10 mouse cellular contexts compared by ENCODE assay signal in the genomic region with DNA sequence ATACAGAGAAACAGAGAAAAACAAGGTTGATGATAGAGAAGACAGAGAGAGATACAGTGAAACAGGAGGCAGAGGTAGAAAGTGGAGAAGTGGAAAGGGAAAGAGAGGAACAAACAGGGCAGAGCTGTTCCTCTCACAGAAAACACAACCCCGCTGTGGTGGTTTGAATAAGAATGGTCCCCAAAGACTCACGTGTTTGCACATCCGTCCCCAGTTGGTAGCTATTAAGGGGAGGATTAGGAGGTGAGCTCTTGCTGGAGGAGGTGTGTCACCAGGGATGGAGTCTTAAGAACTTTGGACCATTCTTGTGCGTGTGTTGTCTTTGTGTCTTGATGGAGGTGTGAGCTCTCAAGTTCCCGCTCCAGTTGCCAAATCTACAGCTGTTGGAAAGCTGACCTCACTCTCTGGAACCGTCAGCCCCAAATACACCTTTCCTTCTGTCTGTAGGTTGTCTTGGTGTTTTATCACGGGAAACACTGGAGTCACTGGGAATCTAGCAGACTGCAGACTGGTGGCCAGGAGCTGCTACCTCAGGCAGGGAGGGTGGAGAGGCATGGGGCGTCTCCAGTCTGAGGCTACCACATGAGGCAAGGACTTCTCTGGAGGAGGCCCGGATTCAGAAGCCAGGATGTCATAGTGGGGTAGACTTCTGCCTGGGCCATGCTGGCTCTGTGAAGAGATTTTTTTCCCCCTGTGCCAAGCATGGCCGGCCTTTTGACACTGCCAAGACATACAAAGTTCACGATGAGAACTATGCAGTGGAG.
DNase-seq lines count a peak whose midpoint lies in the region; ATAC-seq and TF ChIP-seq lines count a peak whose summit lies in the region.
"Had no signal": no experiment of that assay in that cellular context is flagged by ENCODE, and none has a peak within 500 bp of the region (broad histone marks: within the 10 kb centered on the region; RNA-seq: fewer than 3 reads in every experiment).

No protein-coding gene starts in this region.

- no peak for ATAC-seq in heart, embryonic 16.5 days (replicated peaks; ENCODE audit: extremely low read depth, insufficient read depth, low FRiP score)
- ATAC-seq in embryonic facial prominence, embryonic 14.5 days (ENCODE audit: low read depth): no peak
- no peak for ATAC-seq in limb, embryonic 14.5 days (ENCODE audit: low FRiP score, low read depth)
- ATAC-seq: hindbrain, postnatal 0 days had no signal

- peak overlapping the region; percentile 69 for H3K4me2 ChIP-seq in heart, embryonic 16.5 days (ENCODE audit: low read depth, low read length)
- H3K4me2 ChIP-seq in embryonic facial prominence, embryonic 14.5 days (ENCODE audit: low read depth, low read length): peak overlapping the region; percentile 52; the same call in 1 of the 2 replicates
- H3K4me2 ChIP-seq in limb, embryonic 14.5 days (replicated peaks; ENCODE audit: low read depth, low read length, severe bottlenecking): 0 out of 2 replicates have a peak overlapping the region, but pooled peaks have one; percentile 47

- no peak overlapping the region for H3K27ac ChIP-seq in heart, embryonic 16.5 days (ENCODE audit: low read length)
- H3K27ac ChIP-seq in embryonic facial prominence, embryonic 14.5 days (replicated peaks; ENCODE audit: low read depth, low read length): no peak overlapping the region
- H3K27ac ChIP-seq in limb, embryonic 14.5 days (replicated peaks; ENCODE audit: low read depth, low read length): no peak overlapping the region
- no peak overlapping the region for H3K27ac ChIP-seq in layer of hippocampus, adult 2 months
- H3K27ac ChIP-seq: hindbrain, postnatal 0 days had no signal

- no peak overlapping the region; the same call in 1 of the 2 replicates for H3K4me3 ChIP-seq in heart, embryonic 16.5 days (ENCODE audit: low read length)
- H3K4me3 ChIP-seq in embryonic facial prominence, embryonic 14.5 days (ENCODE audit: low read depth, low read length): no peak overlapping the region
- H3K4me3 ChIP-seq in limb, embryonic 14.5 days (replicated peaks; ENCODE audit: low read length): no peak overlapping the region
- H3K4me3 ChIP-seq in layer of hippocampus, adult 2 months: no peak overlapping the region; the same call in 1 of the 2 replicates

- 18% methylated on average over 11 of the region's 11 CpGs for WGBS in heart, embryonic 16.5 days
- 13% methylated on average over 11 of the region's 11 CpGs for WGBS in embryonic facial prominence, embryonic 14.5 days
- 17% methylated on average over 11 of the region's 11 CpGs for WGBS in limb, embryonic 14.5 days

- H3K4me1 ChIP-seq in heart, embryonic 16.5 days (ENCODE audit: control insufficient read depth, insufficient read depth, low read length): peaks cover 13% of the 10 kb centered on the region
- H3K4me1 ChIP-seq in embryonic facial prominence, embryonic 14.5 days (ENCODE audit: control insufficient read depth, insufficient read depth, low read length): peaks cover 45% of the 10 kb centered on the region
- H3K4me1 ChIP-seq in limb, embryonic 14.5 days (ENCODE audit: control insufficient read depth, insufficient read depth, low read length): peaks cover 24% of the 10 kb centered on the region

- H3K9ac ChIP-seq in heart, embryonic 16.5 days (ENCODE audit: low read length): no peak overlapping the region
- H3K9ac ChIP-seq in embryonic facial prominence, embryonic 14.5 days (ENCODE audit: low read depth, low read length): no peak overlapping the region
- H3K9ac ChIP-seq in limb, embryonic 14.5 days (ENCODE audit: low read depth, low read length, severe bottlenecking): no peak overlapping the region

- H3K9me3 ChIP-seq in heart, embryonic 16.5 days (replicated peaks; ENCODE audit: control insufficient read depth, low read length): peaks cover 6% of the 10 kb centered on the region; the same call in 1 of the 2 replicates
- H3K9me3 ChIP-seq in embryonic facial prominence, embryonic 14.5 days (ENCODE audit: control insufficient read depth, low read length): no peaks in the 10 kb centered on the region
- no peaks in the 10 kb centered on the region for H3K9me3 ChIP-seq in limb, embryonic 14.5 days (ENCODE audit: control insufficient read depth, low read length)

- H3K36me3 ChIP-seq in heart, embryonic 16.5 days (ENCODE audit: control insufficient read depth, insufficient read depth): no peaks in the 10 kb centered on the region
- H3K36me3 ChIP-seq in embryonic facial prominence, embryonic 14.5 days (ENCODE audit: control insufficient read depth, insufficient read depth, low read length): no peaks in the 10 kb centered on the region
- no peaks in the 10 kb centered on the region for H3K36me3 ChIP-seq in limb, embryonic 14.5 days (ENCODE audit: control insufficient read depth, insufficient read depth, low read length)

- no peak for TF ChIP-seq CTCF in layer of hippocampus, adult 2 months (conservative IDR thresholded peaks at IDR 0.05)

- no peak for DNase-seq in heart, adult 9 months (ENCODE audit: low spot score in 2 of 2)
- peak; percentile 90 for DNase-seq in ES-CJ7 (ENCODE audit: low read depth, low spot score)
- no peak for DNase-seq in embryonic facial prominence, embryonic 14.5 days (ENCODE audit: low spot score)
- DNase-seq in limb, embryonic 14.5 days (ENCODE audit: low spot score): no peak
- DNase-seq in adrenal gland, postnatal 4 days (ENCODE audit: low spot score in 2 of 2): no peak
- no peak for DNase-seq in layer of hippocampus, adult 2 months (ENCODE audit: low spot score in 2 of 2)
- DNase-seq in urinary bladder, postnatal 10 days (ENCODE audit: low spot score): no peak
- DNase-seq: cerebellum, adult 11-12 months had no signal

- peaks cover 49% of the 10 kb centered on the region for H3K27me3 ChIP-seq in heart, embryonic 16.5 days (ENCODE audit: control insufficient read depth, insufficient read depth, low read length)
- peaks cover 9% of the 10 kb centered on the region for H3K27me3 ChIP-seq in embryonic facial prominence, embryonic 14.5 days (replicated peaks; ENCODE audit: control insufficient read depth, insufficient read depth, low read length)
- H3K27me3 ChIP-seq in limb, embryonic 14.5 days (ENCODE audit: control insufficient read depth, insufficient read depth, low read length): peaks cover 23% of the 10 kb centered on the region

- no peak for TF ChIP-seq POLR2A in limb, embryonic 14.5 days (IDR thresholded peaks at IDR 0.05; ENCODE audit: borderline replicate concordance, extremely low read depth, insufficient read depth, insufficient read length)
